In the genomic region with DNA sequence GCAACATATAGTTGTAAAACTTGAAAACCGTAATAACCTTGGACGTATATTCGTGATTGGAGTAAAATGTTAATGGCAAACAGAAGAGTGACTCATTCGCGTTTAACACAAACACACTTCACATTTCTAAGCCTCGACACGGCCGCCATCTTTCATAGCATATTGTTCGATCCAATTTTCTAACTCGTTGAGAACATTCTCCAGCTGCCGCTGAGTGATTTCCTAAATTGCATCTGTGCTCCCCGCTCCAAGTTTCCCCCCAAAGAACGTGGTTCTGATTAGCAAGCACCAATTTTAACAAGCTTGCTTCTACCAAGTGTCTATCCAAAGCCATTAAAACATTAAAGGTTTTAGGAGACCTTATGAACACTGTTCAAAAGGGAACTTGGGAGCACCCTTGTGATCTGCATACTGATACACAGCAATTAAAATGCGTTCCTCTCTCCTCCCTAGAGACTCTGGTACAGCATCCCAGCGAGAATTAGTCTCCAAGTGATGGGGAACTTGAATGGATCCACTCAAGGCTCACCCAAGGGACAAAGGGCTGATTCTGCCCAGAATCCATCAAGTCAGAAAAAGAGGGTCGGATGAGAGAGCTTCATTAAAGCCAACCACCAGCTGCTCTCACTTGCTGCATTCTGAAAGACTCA, we compare ENCODE assay signal across 12 mouse cellular contexts.
DNase-seq lines count a peak whose midpoint lies in the region; ATAC-seq lines count a peak whose summit lies in the region.
"Had no signal": no experiment of that assay in that cellular context is flagged by ENCODE, and none has a peak within 500 bp of the region (broad histone marks: within the 10 kb centered on the region; RNA-seq: fewer than 3 reads in every experiment).

No protein-coding gene starts in this region.

- ATAC-seq in limb, embryonic 11.5 days (ENCODE audit: insufficient number of reproducible peaks, low FRiP score, low TSS enrichment, low read depth), result no peak
- ATAC-seq in forebrain, embryonic 16.5 days, result peak; percentile 82
- ATAC-seq in limb, embryonic 13.5 days (ENCODE audit: low FRiP score, low read depth), result no peak
- ATAC-seq: Patski had no signal

- peaks cover 4% of the 10 kb centered on the region; the same call in 1 of the 2 replicates for H3K4me1 ChIP-seq in limb, embryonic 11.5 days (ENCODE audit: control insufficient read depth, insufficient read depth, low read length)
- H3K4me1 ChIP-seq in limb, embryonic 10.5 days, result peaks cover 25% of the 10 kb centered on the region
- peaks cover 9% of the 10 kb centered on the region; the same call in 1 of the 2 replicates for H3K4me1 ChIP-seq in forebrain, embryonic 16.5 days (replicated peaks; ENCODE audit: control insufficient read depth, insufficient read depth, low read length)
- H3K4me1 ChIP-seq in limb, embryonic 13.5 days, result peaks cover 12% of the 10 kb centered on the region

- H3K36me3 ChIP-seq in limb, embryonic 11.5 days (ENCODE audit: control insufficient read depth, insufficient read depth, low read length), result no peaks in the 10 kb centered on the region
- no peaks in the 10 kb centered on the region for H3K36me3 ChIP-seq in limb, embryonic 10.5 days
- H3K36me3 ChIP-seq in forebrain, embryonic 16.5 days (ENCODE audit: control insufficient read depth, insufficient read depth), result no peaks in the 10 kb centered on the region
- no peaks in the 10 kb centered on the region for H3K36me3 ChIP-seq in limb, embryonic 13.5 days

- peak; percentile 47 for DNase-seq in limb, embryonic 11.5 days (ENCODE audit: low spot score)
- no peak for DNase-seq in limb, embryonic 10.5 days (ENCODE audit: low spot score)
- peak; percentile 45 to 62 for DNase-seq in right cerebral cortex, postnatal 10 days (ENCODE audit: low spot score in 2 of 2)
- no peak for DNase-seq in right cerebral cortex, postnatal 36 days (ENCODE audit: low spot score in 2 of 2)
- no peak for DNase-seq in liver
- no peak for DNase-seq in heart, postnatal 4 days
- DNase-seq: thymus, postnatal 14 days had no signal

- H3K4me2 ChIP-seq in limb, embryonic 11.5 days (ENCODE audit: low read depth, severe bottlenecking), result no peak overlapping the region
- H3K4me2 ChIP-seq in forebrain, embryonic 16.5 days (ENCODE audit: low read length), result no peak overlapping the region; the same call in 1 of the 2 replicates
- H3K4me2 ChIP-seq in limb, embryonic 13.5 days (replicated peaks), result peak overlapping the region; percentile 33

- H3K27ac ChIP-seq in limb, embryonic 11.5 days (replicated peaks; ENCODE audit: low read depth, low read length), result no peak overlapping the region
- no peak overlapping the region for H3K27ac ChIP-seq in limb, embryonic 10.5 days
- H3K27ac ChIP-seq in forebrain, embryonic 16.5 days (ENCODE audit: low read length), result no peak overlapping the region
- H3K27ac ChIP-seq in limb, embryonic 13.5 days, result no peak overlapping the region
- H3K27ac ChIP-seq: liver, embryonic 14.5 days had no signal

- H3K9me3 ChIP-seq in limb, embryonic 11.5 days (ENCODE audit: control insufficient read depth, low read length), result no peaks in the 10 kb centered on the region; the same call in 1 of the 2 replicates
- H3K9me3 ChIP-seq in limb, embryonic 10.5 days (replicated peaks), result no peaks in the 10 kb centered on the region
- H3K9me3 ChIP-seq in forebrain, embryonic 16.5 days (ENCODE audit: control insufficient read depth, low read length), result no peaks in the 10 kb centered on the region
- H3K9me3 ChIP-seq in limb, embryonic 13.5 days, result peaks cover 4% of the 10 kb centered on the region; the same call in 1 of the 2 replicates

- WGBS in limb, embryonic 11.5 days, result 40% methylated on average over 16 of the region's 16 CpGs
- WGBS in limb, embryonic 10.5 days, result 70% methylated on average over 16 of the region's 16 CpGs
- WGBS in forebrain, embryonic 16.5 days, result 19% methylated on average over 16 of the region's 16 CpGs
- WGBS in limb, embryonic 13.5 days, result 27% methylated on average over 16 of the region's 16 CpGs

- H3K27me3 ChIP-seq in limb, embryonic 11.5 days (ENCODE audit: control insufficient read depth, insufficient read depth, low read length), result no peaks in the 10 kb centered on the region
- H3K27me3 ChIP-seq in limb, embryonic 10.5 days (ENCODE audit: low read depth, poor library complexity, severe bottlenecking), result peaks cover 6% of the 10 kb centered on the region; the same call in 1 of the 2 replicates
- H3K27me3 ChIP-seq in forebrain, embryonic 16.5 days (replicated peaks; ENCODE audit: control insufficient read depth, insufficient read depth, low read length), result no peaks in the 10 kb centered on the region
- peaks cover 9% of the 10 kb centered on the region for H3K27me3 ChIP-seq in limb, embryonic 13.5 days
- H3K27me3 ChIP-seq: CH12.LX, Patski had no signal

- no peak overlapping the region for H3K4me3 ChIP-seq in limb, embryonic 11.5 days (ENCODE audit: low read depth, low read length)
- H3K4me3 ChIP-seq in limb, embryonic 10.5 days, result no peak overlapping the region
- no peak overlapping the region for H3K4me3 ChIP-seq in forebrain, embryonic 16.5 days (replicated peaks; ENCODE audit: low read length)
- H3K4me3 ChIP-seq in limb, embryonic 13.5 days, result no peak overlapping the region

- no peak overlapping the region for H3K9ac ChIP-seq in limb, embryonic 11.5 days (ENCODE audit: low read length)
- H3K9ac ChIP-seq in forebrain, embryonic 16.5 days (replicated peaks; ENCODE audit: low read depth, low read length), result no peak overlapping the region
- H3K9ac ChIP-seq in limb, embryonic 13.5 days, result no peak overlapping the region
- H3K9ac ChIP-seq: liver, embryonic 14.5 days had no signal

Comparison
In these comparisons a context has a peak if more than half of its experiments do, and no peak if none do; other contexts are left out.
1. DNase-seq: peak in limb, embryonic 11.5 days (single experiment) and right cerebral cortex, postnatal 10 days (2 of 2); none in limb, embryonic 10.5 days (single experiment), right cerebral cortex, postnatal 36 days (0 of 2), liver (single experiment) and heart, postnatal 4 days (single experiment).